Mouse (Mus musculus): ENCODE results near the gene Il16. TPM values are rescaled to one million over a fixed set of nuclear protein-coding genes. Genes with fewer than 3 reads are reported as not detected.

Il16 gene
- polyA plus RNA-seq (2017; shearing (Covaris generic)): 100 to 1,000 TPM; 257 to 297 TPM

- ATAC-seq: no peak
Measured at GRCm38 (mm10) chr7:83745413-83746106, at the start of gene Il16. Gene Il16, minus strand, starts transcription at chr7:83745726.

- ATAC-seq: no peak
Measured at GRCm38 (mm10) chr7:83794705-83795104, 49.2 kb upstream of the Il16 start, which contains the start of gene Cfap161. Gene Cfap161, minus strand, starts transcription at chr7:83794880.

- ATAC-seq: no peak
Measured at GRCm38 (mm10) chr7:83794006-83794683, 48.6 kb upstream of the Il16 start.

GRCm38 (mm10) chr7:83780881-83781280 lies 35.4 kb upstream of the Il16 start:
- no peak for ATAC-seq

GRCm38 (mm10) chr7:83780026-83780425 lies 34.5 kb upstream of the Il16 start:
- no peak for ATAC-seq

GRCm38 (mm10) chr7:83779028-83779427 lies 33.5 kb upstream of the Il16 start:
- ATAC-seq: no peak

GRCm38 (mm10) chr7:83778516-83778915 lies 33.0 kb upstream of the Il16 start:
- no peak for ATAC-seq

- ATAC-seq: no peak
Measured at GRCm38 (mm10) chr7:83774721-83775120, 29.2 kb upstream of the Il16 start.

GRCm38 (mm10) chr7:83763674-83764073 lies 18.1 kb upstream of the Il16 start:
- no peak for ATAC-seq

GRCm38 (mm10) chr7:83762336-83762735 lies 16.8 kb upstream of the Il16 start:
- no peak for ATAC-seq

- ATAC-seq: no peak
Measured at GRCm38 (mm10) chr7:83751055-83751454, 5.5 kb upstream of the Il16 start.

GRCm38 (mm10) chr7:83748405-83748804 lies 2.9 kb upstream of the Il16 start:
- peak; percentile 28 for ATAC-seq

GRCm38 (mm10) chr7:83746107-83746687 lies 671 bp upstream of the Il16 start:
- no peak for ATAC-seq

- ATAC-seq: no peak
Measured at GRCm38 (mm10) chr7:83745065-83745412, 487 bp downstream of the Il16 start.

- no peak for ATAC-seq
Measured at GRCm38 (mm10) chr7:83744250-83744649, 1.3 kb downstream of the Il16 start.

GRCm38 (mm10) chr7:83742690-83743089 lies 2.8 kb downstream of the Il16 start:
- ATAC-seq: peak; percentile 94

GRCm38 (mm10) chr7:83742026-83742425 lies 3.5 kb downstream of the Il16 start:
- ATAC-seq: no peak

GRCm38 (mm10) chr7:83739680-83740310 lies 5.7 kb downstream of the Il16 start:
- no peak for ATAC-seq

- ATAC-seq: no peak
Measured at GRCm38 (mm10) chr7:83738623-83739462, 6.7 kb downstream of the Il16 start.

- ATAC-seq: no peak
Measured at GRCm38 (mm10) chr7:83737914-83738490, 7.5 kb downstream of the Il16 start.

GRCm38 (mm10) chr7:83736341-83737115 lies 9.0 kb downstream of the Il16 start:
- ATAC-seq: no peak

Data from activated CD4-positive, CD25-positive, alpha-beta regulatory T cell, adult 4 months (primary cell).